Mouse (Mus musculus) neural tube, embryonic 14.5 days (tissue): ENCODE data around the gene Abtb2. TPM values are rescaled to one million over a fixed set of nuclear protein-coding genes. Genes with fewer than 3 reads are reported as not detected.
A peak's percentile ranks its signal among the peaks of the same experiment; 100 is the strongest.

Experiments
- ATAC-seq: fragments of 200-750 bp; cut with Nextera tagmentation; 2 replicates; pipeline ENCODE4 v1.8.0; 2017; ENCODE audit warnings: low read depth, mild to moderate bottlenecking, moderate TSS enrichment, moderate library complexity
- H3K27ac ChIP-seq: fragments of 300-500 bp; sonication (generic); 2 replicates; pipeline ENCODE4 v1.5.1; 2014; ENCODE audit warnings: low read depth, mild to moderate bottlenecking, control low read depth, low read length, moderate library complexity, mixed read lengths
- H3K27me3 ChIP-seq: fragments of 300-500 bp; sonication (generic); 2 replicates; pipeline ENCODE4 v1.6.1; 2014; ENCODE audit warnings: low read length; ENCODE audit not compliant: control insufficient read depth, insufficient read depth
- H3K36me3 ChIP-seq: fragments of 300-500 bp; sonication (generic); 2 replicates; pipeline ENCODE4 v1.6.1; 2014; ENCODE audit warnings: low read length, mixed read lengths; ENCODE audit not compliant: control insufficient read depth, insufficient read depth
- H3K4me1 ChIP-seq: fragments of 300-500 bp; sonication (generic); 2 replicates; pipeline ENCODE4 v1.6.1; 2014; ENCODE audit warnings: low read length; ENCODE audit not compliant: control insufficient read depth, insufficient read depth
- H3K4me2 ChIP-seq: fragments of 300-500 bp; sonication (generic); 2 replicates; pipeline ENCODE4 v1.6.1; 2014; ENCODE audit warnings: mild to moderate bottlenecking, low read depth, low read length, control low read depth
- H3K4me3 ChIP-seq: fragments of 300-500 bp; sonication (generic); 2 replicates; pipeline ENCODE4 v1.5.1; 2014; ENCODE audit warnings: low read depth, low read length, control low read depth, mixed read lengths
- H3K9ac ChIP-seq: fragments of 300-500 bp; sonication (generic); replicated peaks from 2 replicates; pipeline ENCODE4 v1.6.1; 2014; ENCODE audit warnings: low read depth, mild to moderate bottlenecking, control low read depth, low read length, mixed read lengths
- H3K9me3 ChIP-seq: fragments of 300-500 bp; sonication (generic); 2 replicates; pipeline ENCODE4 v1.6.1; 2016; ENCODE audit warnings: low read length; ENCODE audit not compliant: control insufficient read depth
- WGBS: fragments of 180-500 bp; shearing (Covaris S2); extraction: QIAGEN DNeasy Blood & Tissue Kit; methylation state at CpG from one replicate; pipeline ENCODE4 v1.1.7; 2014; 5-methylcytosine and 5-hydroxymethylcytosine counted together
- polyA plus RNA-seq: library from polyadenylated mRNA; unstranded; fragments of >200 nt; fragmentation: Nextera tagmentation; extraction: Ambion mirVana; gene quantifications from 2 replicates; pipeline ENCODE4 v1.2.1, GENCODE M21; 2014

The Abtb2 gene
- polyA plus RNA-seq, 1 experiment from 2014 or later: 7.8 TPM

DNA sequence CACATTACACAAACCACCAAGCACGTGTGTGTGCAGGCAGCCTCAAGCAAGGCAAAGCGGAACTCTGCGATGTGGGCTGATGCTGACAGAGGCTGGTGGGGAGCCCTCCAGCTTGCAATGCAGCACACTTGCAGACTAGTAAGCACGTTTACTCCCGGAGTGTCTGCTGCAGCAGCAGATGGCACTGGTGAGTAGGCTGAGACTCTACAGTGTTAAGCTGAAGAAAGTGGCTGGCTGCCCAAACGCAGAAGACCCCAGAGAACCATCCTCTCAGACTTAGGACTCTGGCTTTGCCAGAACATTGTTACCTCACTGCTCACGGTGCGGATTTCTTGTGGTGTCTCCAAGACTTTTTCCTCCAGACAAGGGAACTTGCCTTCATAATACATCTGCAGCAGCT is 164.9 kb downstream of the Abtb2 start:
- ATAC-seq: peak; percentile 38; the same call in 1 of the 2 replicates
- peaks cover 40% of the 10 kb centered on the region for H3K36me3 ChIP-seq
- no peak overlapping the region for H3K27ac ChIP-seq
- H3K9ac ChIP-seq: no peak overlapping the region
- no peak overlapping the region for H3K4me3 ChIP-seq
- WGBS: 82% methylated on average over 8 of the region's 8 CpGs
- H3K9me3 ChIP-seq: no peaks in the 10 kb centered on the region
- H3K4me1 ChIP-seq: no peaks in the 10 kb centered on the region
- H3K4me2 ChIP-seq: no peak overlapping the region
- no peaks in the 10 kb centered on the region for H3K27me3 ChIP-seq

DNA sequence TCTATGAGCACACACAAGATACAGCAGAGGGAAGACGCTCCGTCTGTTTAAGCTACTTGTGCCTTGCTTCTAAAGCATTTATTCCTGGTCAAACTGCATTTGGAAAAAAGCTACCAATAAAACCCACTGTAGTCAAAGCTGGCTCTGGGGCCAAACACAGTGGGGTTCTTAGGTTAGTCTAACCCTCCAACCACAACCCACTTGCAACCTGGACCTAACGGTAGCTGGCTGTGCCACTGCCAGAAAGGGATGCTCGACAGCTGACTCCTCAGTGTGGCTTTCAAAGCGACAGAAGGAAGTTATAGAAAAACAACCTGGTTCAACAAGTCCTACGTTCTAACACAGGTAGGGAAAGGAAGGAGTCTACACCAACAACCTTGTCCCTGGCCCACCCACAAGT is 165.3 kb downstream of the Abtb2 start:
- H3K9ac ChIP-seq: no peak overlapping the region
- no peaks in the 10 kb centered on the region for H3K4me1 ChIP-seq
- H3K4me3 ChIP-seq: no peak overlapping the region
- H3K9me3 ChIP-seq: no peaks in the 10 kb centered on the region
- no peak overlapping the region for H3K27ac ChIP-seq
- H3K36me3 ChIP-seq: peaks cover 40% of the 10 kb centered on the region
- no peak overlapping the region for H3K4me2 ChIP-seq
- H3K27me3 ChIP-seq: no peaks in the 10 kb centered on the region
- ATAC-seq: no peak
- WGBS: 91% methylated on average over 6 of the region's 6 CpGs

DNA sequence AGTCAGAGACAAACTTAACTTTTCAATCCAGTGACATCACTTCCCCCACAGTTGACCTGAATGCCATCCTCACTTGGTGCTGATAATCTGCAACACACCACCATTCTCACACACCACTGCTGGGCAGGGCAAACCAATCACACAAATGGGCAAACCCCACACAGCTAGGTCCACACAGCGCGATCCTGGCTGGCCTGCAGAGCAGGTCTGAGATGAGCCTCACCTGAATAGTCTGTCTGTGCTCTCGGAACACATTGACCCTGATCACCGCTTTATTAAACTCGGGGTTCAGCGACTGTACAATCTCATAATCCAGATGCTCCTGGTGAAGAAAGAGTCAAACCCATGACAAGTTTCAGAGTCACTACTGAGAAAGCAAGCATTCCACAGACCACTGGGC is 176.7 kb downstream of the Abtb2 start:
- WGBS: 97% methylated on average over 6 of the region's 6 CpGs

DNA sequence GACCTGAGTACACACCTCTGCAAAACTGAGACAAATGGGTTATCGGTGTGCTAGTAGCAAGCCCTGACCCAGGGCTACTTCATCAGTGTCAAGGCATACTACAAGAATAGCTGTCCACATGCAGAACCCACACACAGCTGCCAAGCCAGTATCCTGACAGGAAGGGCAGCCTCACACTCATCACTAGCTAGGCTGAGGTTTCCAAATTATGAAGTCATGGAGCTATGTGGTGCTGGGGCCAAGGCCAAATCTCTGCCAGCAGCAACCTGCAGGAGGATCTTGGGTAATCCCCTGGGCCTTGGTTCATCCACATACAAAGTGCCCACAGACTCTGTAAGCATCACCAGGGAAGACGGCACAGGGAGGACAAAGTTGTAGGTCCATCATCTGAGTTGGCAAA is 177.4 kb downstream of the Abtb2 start:
- Histone ChIP-seq H3K4me1 (no peaks in the 10 kb centered on the region), H3K9me3 (no peaks in the 10 kb centered on the region), H3K27ac (no peak overlapping the region), H3K4me2 (no peak overlapping the region), H3K4me3 (no peak overlapping the region), H3K9ac (no peak overlapping the region), H3K27me3 (no peaks in the 10 kb centered on the region), H3K36me3 (peaks cover 7% of the 10 kb centered on the region; the same call in 1 of the 2 replicates)
- 98% methylated on average over 2 of the region's 2 CpGs for WGBS
- peak; percentile 34; the same call in 1 of the 2 replicates for ATAC-seq

More for the DNA sequence above, 176.7 kb downstream of the Abtb2 start:
- H3K4me3 ChIP-seq: no peak overlapping the region
- H3K27ac ChIP-seq: no peak overlapping the region
- H3K4me1 ChIP-seq: no peaks in the 10 kb centered on the region
- H3K9ac ChIP-seq: no peak overlapping the region
- H3K9me3 ChIP-seq: no peaks in the 10 kb centered on the region
- ATAC-seq: no peak
- no peaks in the 10 kb centered on the region for H3K27me3 ChIP-seq
- H3K4me2 ChIP-seq: no peak overlapping the region
- H3K36me3 ChIP-seq: 0 out of 2 replicates have a peak, but pooled peaks cover 7% of the 10 kb centered on the region

DNA sequence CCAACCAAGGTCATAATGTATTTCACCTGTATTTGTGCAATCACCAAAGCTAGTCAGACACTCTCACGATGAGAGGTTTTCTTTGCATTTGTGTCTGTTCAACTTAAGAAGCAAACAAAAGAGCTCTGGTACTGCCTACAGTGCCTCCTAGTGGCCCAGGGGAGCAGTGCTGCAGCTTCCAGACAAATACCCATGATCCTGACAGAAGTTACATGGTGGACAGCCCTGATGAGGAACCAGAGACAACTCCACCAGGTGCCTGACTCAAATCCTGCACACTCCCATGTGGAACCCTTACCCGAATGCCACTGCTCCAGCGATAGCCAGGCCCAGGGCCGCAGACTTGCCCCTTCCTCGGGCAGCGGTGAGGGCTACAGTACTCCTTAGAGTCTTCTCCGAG is 177.9 kb downstream of the Abtb2 start:
- H3K4me2 ChIP-seq: no peak overlapping the region
- no peak overlapping the region for H3K9ac ChIP-seq
- peak; percentile 56; the same call in 1 of the 2 replicates for ATAC-seq
- no peaks in the 10 kb centered on the region for H3K27me3 ChIP-seq
- H3K36me3 ChIP-seq: peaks cover 5% of the 10 kb centered on the region; the same call in 1 of the 2 replicates
- no peaks in the 10 kb centered on the region for H3K9me3 ChIP-seq
- 83% methylated on average over 7 of the region's 7 CpGs for WGBS
- H3K4me1 ChIP-seq: no peaks in the 10 kb centered on the region
- no peak overlapping the region for H3K27ac ChIP-seq
- H3K4me3 ChIP-seq: no peak overlapping the region

DNA sequence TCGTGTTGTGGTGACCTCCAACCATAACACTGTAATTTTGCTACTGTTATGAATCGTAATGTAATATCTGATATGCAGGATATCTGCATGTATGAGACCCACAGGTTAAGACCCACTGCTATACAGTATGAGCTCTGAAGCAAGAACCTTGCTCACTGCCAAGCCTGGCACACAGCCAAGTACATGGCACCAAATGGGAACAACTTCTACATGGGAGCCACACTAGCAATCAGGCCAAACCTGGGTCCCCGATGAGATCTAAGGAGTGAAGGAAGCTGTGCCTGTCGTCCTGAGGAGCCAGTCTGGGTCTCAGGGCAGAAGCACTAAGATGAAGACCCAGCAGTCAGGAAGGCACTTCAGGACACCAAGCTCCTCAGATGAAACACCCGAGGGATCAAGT is 179.4 kb downstream of the Abtb2 start:
- Histone ChIP-seq H3K4me1 (no peaks in the 10 kb centered on the region), H3K9ac (no peak overlapping the region), H3K27me3 (no peaks in the 10 kb centered on the region), H3K9me3 (no peaks in the 10 kb centered on the region), H3K36me3 (peaks cover 17% of the 10 kb centered on the region), H3K4me2 (no peak overlapping the region), H3K4me3 (no peak overlapping the region), H3K27ac (no peak overlapping the region)
- ATAC-seq: no peak
- WGBS: 87% methylated on average over 5 of the region's 5 CpGs

DNA sequence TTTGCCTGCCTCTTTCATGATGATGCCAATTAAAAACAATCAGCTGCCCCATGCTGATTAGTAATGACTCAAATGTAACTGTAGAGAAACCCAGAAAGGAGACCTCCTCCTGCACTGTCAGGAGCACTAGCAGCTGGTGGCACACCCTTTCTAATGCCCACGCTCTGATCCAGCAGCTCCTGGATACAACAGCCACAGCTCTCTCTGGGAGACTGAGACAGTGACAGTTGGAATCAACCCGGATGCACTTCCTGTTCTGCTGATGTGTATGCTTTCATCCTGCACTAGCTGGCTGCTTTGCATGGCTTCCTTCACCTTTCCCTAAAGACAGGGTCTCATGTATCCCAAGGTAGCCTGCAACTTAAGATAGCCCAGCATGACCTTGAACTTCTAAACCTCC is 180.0 kb downstream of the Abtb2 start:
- Histone ChIP-seq H3K4me2 (no peak overlapping the region), H3K27ac (no peak overlapping the region), H3K4me1 (no peaks in the 10 kb centered on the region), H3K9me3 (no peaks in the 10 kb centered on the region), H3K9ac (no peak overlapping the region), H3K36me3 (peaks cover 16% of the 10 kb centered on the region), H3K27me3 (no peaks in the 10 kb centered on the region), H3K4me3 (no peak overlapping the region)
- ATAC-seq: no peak
- WGBS: 84% methylated on average over 2 of the region's 2 CpGs

DNA sequence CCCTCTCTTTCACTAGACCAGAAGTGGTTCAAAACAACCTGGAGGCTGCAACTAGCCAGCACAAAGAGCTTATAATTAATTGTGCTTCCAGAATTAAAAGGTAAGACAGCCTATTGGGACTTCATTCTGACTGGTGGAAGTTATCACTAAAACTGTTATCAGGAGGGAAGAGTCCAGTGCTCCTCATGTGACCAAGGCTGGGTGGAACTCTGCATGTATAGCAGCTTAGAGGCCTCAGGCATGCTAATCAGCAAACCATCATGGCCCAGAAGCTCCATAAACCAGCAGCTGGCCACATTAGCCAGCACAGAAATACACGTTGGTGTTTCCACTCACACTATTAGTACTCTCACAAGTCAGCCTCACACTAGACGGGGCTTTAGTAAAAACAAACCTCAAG is 180.7 kb downstream of the Abtb2 start:
- no peaks in the 10 kb centered on the region for H3K9me3 ChIP-seq
- H3K27ac ChIP-seq: no peak overlapping the region
- no peak overlapping the region for H3K4me2 ChIP-seq
- no peak overlapping the region for H3K4me3 ChIP-seq
- no peaks in the 10 kb centered on the region for H3K4me1 ChIP-seq
- peaks cover 22% of the 10 kb centered on the region for H3K36me3 ChIP-seq
- no peak for ATAC-seq
- 90% methylated on average over 2 of the region's 2 CpGs for WGBS
- H3K27me3 ChIP-seq: no peaks in the 10 kb centered on the region
- no peak overlapping the region for H3K9ac ChIP-seq

DNA sequence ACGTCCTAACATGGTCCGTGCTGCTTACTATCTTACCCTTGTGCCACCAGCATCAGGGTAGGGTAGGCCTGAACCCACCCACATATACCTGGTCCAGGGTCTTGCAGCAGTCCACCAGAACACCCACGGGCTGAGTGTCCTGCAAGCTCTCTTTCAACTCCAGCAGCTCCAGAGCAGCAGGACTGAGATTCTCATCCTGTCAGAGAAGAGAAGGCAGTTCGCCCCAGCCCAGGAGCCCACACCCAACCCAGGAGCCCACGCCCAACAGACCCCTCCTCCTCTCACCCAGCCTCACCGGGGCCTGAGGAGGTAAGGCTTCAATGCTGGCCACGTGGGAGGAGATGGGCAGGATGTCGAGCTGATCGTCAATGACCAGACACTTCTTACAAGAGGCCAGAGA is 181.8 kb downstream of the Abtb2 start:
- Histone ChIP-seq H3K4me3 (no peak overlapping the region), H3K4me2 (no peak overlapping the region), H3K27ac (no peak overlapping the region), H3K27me3 (no peaks in the 10 kb centered on the region), H3K9ac (no peak overlapping the region), H3K4me1 (no peaks in the 10 kb centered on the region), H3K36me3 (peaks cover 28% of the 10 kb centered on the region), H3K9me3 (no peaks in the 10 kb centered on the region)
- ATAC-seq: no peak
- 96% methylated on average over 9 of the region's 9 CpGs for WGBS

DNA sequence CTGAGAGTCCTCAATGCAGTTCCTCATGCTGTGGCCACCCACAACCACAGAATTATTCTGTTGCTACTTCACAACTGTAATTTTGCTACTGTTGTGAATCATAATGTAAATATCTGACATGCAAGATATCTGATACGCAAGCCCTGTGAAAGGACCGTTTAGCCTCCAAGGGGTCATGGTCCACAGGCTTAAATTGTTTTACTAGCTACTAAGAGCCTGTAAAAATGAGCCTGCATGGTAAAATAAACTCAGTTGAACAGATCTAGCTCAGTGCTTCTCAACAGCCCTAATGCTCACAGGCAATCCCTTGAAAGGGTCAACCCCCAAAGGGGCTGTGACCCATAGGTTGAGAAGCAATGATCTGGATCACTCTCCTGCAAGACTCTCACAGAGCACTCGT is 183.0 kb downstream of the Abtb2 start:
- 89% methylated on average over 3 of the region's 3 CpGs for WGBS
- Histone ChIP-seq H3K27ac (no peak overlapping the region), H3K9ac (no peak overlapping the region), H3K27me3 (no peaks in the 10 kb centered on the region), H3K9me3 (no peaks in the 10 kb centered on the region), H3K4me3 (no peak overlapping the region), H3K4me1 (no peaks in the 10 kb centered on the region), H3K36me3 (peaks cover 34% of the 10 kb centered on the region), H3K4me2 (no peak overlapping the region)
- no peak for ATAC-seq
